Mouse (Mus musculus) midbrain, embryonic 14.5 days (tissue): ENCODE results near the gene Gm17402. TPM values are rescaled to one million over a fixed set of nuclear protein-coding genes. Genes with fewer than 3 reads are reported as not detected.

Experiments
- ATAC-seq: fragments of 200-750 bp; cut with Nextera tagmentation; 2 replicates; pipeline ENCODE4 v1.8.0; 2017; ENCODE audit warnings: moderate number of reproducible peaks, moderate library complexity; ENCODE audit not compliant: low FRiP score, low TSS enrichment
- DNase-seq: peaks from one replicate; pipeline ENCODE4 v3.0.0-alpha.2; 2015
- H3K27ac ChIP-seq: fragments of 300-500 bp; sonication (generic); replicated peaks from 2 replicates; pipeline ENCODE4 v1.5.1; 2014; ENCODE audit warnings: mild to moderate bottlenecking, low read depth, low read length, moderate library complexity
- H3K27me3 ChIP-seq: fragments of 300-500 bp; sonication (generic); 2 replicates; pipeline ENCODE4 v1.6.1; 2014; ENCODE audit warnings: low read length, control low read depth, mixed read lengths; ENCODE audit not compliant: control insufficient read depth, insufficient read depth
- H3K36me3 ChIP-seq: fragments of 300-500 bp; sonication (generic); 2 replicates; pipeline ENCODE4 v1.6.1; 2014; ENCODE audit warnings: low read length, control low read depth; ENCODE audit not compliant: control insufficient read depth, insufficient read depth
- H3K4me1 ChIP-seq: fragments of 300-500 bp; sonication (generic); 2 replicates; pipeline ENCODE4 v1.6.1; 2014; ENCODE audit warnings: mild to moderate bottlenecking, antibody characterized with exemption, low read length, control low read depth; ENCODE audit not compliant: control insufficient read depth, insufficient read depth
- H3K4me2 ChIP-seq: fragments of 300-500 bp; sonication (generic); 2 replicates; pipeline ENCODE4 v1.6.1; 2014; ENCODE audit warnings: mild to moderate bottlenecking, low read length, moderate library complexity
- H3K4me3 ChIP-seq: fragments of 300-500 bp; sonication (generic); replicated peaks from 2 replicates; pipeline ENCODE4 v1.5.1; 2014; ENCODE audit warnings: low read depth, low read length
- H3K9ac ChIP-seq: fragments of 300-500 bp; sonication (generic); replicated peaks from 2 replicates; pipeline ENCODE4 v1.6.1; 2014; ENCODE audit warnings: mild to moderate bottlenecking, low read length, moderate library complexity
- H3K9me3 ChIP-seq: fragments of 300-500 bp; sonication (generic); 2 replicates; pipeline ENCODE4 v1.6.1; 2016; ENCODE audit warnings: low read length, control low read depth, mixed read lengths; ENCODE audit not compliant: control insufficient read depth
- WGBS: fragments of 180-500 bp; shearing (Covaris S2); extraction: QIAGEN DNeasy Blood & Tissue Kit; methylation state at CpG from one replicate; pipeline ENCODE4 v1.1.7; 2014; 5-methylcytosine and 5-hydroxymethylcytosine counted together
- polyA plus RNA-seq: library from polyadenylated mRNA; unstranded; fragments of >200 nt; fragmentation: Nextera tagmentation; extraction: Ambion mirVana; gene quantifications from 2 replicates; pipeline ENCODE4 v1.2.1, GENCODE M21; 2014

The Gm17402 gene
- polyA plus RNA-seq, 1 experiment from 2014 or later, result not detected

DNA sequence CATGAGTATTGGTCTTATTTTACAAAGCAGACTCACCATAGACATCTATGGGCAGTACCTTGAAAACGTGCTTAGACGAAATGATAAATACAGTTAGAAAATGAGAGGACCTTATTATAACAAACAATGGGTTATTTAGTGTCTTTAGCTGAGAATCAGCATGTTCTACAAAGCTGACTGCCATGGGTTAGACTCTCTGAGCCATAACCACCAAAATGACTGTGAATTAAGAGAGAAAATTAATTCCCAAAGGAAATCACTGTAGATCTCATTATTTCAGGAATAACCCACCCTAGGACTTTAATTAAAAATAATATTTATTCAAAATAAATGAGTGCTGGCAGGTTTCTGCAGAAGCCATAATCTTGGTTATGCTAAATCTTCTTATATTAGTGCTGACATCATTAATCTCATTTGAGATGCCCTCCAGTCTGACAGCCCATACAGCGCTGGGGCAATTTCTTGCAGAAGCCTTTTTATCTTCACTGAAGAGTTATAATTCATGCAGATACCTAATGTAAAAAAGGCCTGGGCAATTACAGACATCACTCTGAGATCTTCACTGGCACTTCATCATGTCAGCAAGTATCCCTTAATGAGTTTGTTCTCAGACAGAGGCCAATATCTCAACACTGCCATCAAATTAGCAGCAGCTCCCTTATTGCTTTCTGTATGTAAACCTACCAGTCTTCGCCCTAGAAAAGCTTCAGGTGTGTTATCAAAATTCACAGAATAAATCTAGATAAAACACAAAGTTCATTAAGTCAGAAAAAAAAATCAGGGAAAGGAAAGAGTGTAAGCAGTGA is 8.7 kb downstream of the Gm17402 start:
- 49% methylated on average over 4 of the region's 4 CpGs for WGBS
- Histone ChIP-seq H3K27me3 (no peaks in the 10 kb centered on the region), H3K4me2 (no peak overlapping the region), H3K4me1 (no peaks in the 10 kb centered on the region; the same call in 1 of the 2 replicates), H3K9me3 (no peaks in the 10 kb centered on the region), H3K27ac (no peak overlapping the region), H3K36me3 (no peaks in the 10 kb centered on the region), H3K9ac (no peak overlapping the region), H3K4me3 (no peak overlapping the region)
- DNase-seq, result peak; percentile 66
- peak; percentile 72; the same call in 1 of the 2 replicates for ATAC-seq

DNA sequence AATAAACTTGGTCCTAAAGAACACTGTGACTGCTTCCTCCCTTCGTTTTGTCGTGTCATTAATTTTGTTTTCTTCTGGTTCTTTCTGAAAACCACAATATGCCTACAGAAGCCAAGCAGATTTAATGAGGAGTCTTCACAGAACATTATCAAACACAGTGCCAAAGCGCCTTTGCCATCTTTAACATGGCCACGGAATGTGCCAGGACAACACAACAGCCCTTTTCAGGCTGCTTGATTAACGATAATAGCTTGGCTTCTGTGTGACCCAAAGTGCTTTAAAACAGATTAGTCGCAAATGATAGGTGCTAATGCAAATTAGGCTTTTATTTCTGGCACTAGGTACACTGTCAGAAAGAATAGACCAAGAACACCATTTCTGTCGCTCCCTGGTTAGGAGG is 16.6 kb downstream of the Gm17402 start:
- Histone ChIP-seq H3K27ac (no peak overlapping the region), H3K4me1 (no peaks in the 10 kb centered on the region), H3K36me3 (no peaks in the 10 kb centered on the region), H3K4me2 (no peak overlapping the region), H3K27me3 (no peaks in the 10 kb centered on the region), H3K9ac (no peak overlapping the region), H3K4me3 (no peak overlapping the region), H3K9me3 (no peaks in the 10 kb centered on the region)
- no peak for ATAC-seq
- DNase-seq, result no peak
- 86% methylated on average over 7 of the region's 7 CpGs for WGBS

DNA sequence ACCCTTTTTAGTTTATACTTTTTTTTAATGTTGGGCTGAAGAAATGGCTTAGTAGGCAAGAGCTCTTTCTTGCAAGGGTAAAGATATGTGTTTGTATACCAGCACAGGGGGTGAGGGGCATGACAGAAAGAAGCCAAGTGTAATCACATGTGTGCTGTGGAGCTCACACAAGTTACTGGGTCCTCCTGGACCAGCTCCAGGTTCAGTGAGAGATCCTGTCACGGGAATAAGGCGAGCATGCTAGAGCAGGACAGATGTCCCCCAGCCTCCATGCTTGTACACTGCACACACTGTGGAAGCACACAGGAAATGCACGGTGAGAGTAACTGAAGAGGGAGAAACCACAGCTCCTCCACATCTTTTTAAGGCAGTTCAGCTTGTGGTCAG is 22.2 kb downstream of the Gm17402 start:
- no peaks in the 10 kb centered on the region for H3K36me3 ChIP-seq
- H3K4me2 ChIP-seq, result no peak overlapping the region
- peak; percentile 25; the same call in 1 of the 2 replicates for ATAC-seq
- no peaks in the 10 kb centered on the region for H3K27me3 ChIP-seq
- 90% methylated on average over 3 of the region's 3 CpGs for WGBS
- no peak for DNase-seq
- H3K4me1 ChIP-seq, result peaks cover 9% of the 10 kb centered on the region; the same call in 1 of the 2 replicates
- no peaks in the 10 kb centered on the region for H3K9me3 ChIP-seq
- H3K4me3 ChIP-seq, result no peak overlapping the region
- no peak overlapping the region for H3K27ac ChIP-seq
- no peak overlapping the region for H3K9ac ChIP-seq

DNA sequence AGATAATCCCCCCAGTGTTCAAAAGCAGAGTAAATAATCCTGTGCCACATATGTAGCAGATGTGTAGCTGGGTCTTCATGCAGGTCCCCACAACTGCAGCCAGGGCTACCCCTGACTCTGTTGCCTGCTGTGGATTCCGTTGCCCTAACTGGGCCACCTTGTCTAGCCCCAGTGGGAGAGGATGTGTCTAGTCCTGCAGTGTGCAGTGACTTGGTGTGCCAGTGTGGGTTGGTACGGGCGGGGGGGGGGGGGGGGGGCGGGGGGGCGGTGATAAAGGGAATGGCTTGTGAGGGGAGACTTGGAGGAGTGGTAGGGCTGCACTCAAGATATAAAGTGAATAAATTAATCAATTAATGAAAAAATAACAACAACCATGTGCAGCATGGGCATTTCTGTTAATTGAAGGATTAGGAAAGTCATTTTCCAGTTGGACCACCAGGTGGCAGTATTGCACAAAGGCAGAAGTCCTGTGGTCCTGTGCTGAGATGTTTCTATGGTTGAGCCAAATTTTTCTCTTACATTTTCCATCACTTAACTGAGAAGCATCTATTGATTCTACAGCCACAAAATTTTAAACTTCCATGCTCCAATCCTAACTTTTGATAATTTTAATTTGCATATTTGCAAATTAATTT is 22.7 kb downstream of the Gm17402 start:
- ATAC-seq, result peak; percentile 61
- H3K9me3 ChIP-seq, result no peaks in the 10 kb centered on the region
- H3K4me1 ChIP-seq, result peaks cover 9% of the 10 kb centered on the region; the same call in 1 of the 2 replicates
- H3K27ac ChIP-seq, result peak overlapping the region; percentile 57
- no peak overlapping the region for H3K4me2 ChIP-seq
- H3K36me3 ChIP-seq, result no peaks in the 10 kb centered on the region
- peak; percentile 83 for DNase-seq
- 34% methylated on average over 5 of the region's 5 CpGs for WGBS
- no peaks in the 10 kb centered on the region for H3K27me3 ChIP-seq
- no peak overlapping the region for H3K9ac ChIP-seq
- no peak overlapping the region for H3K4me3 ChIP-seq

DNA sequence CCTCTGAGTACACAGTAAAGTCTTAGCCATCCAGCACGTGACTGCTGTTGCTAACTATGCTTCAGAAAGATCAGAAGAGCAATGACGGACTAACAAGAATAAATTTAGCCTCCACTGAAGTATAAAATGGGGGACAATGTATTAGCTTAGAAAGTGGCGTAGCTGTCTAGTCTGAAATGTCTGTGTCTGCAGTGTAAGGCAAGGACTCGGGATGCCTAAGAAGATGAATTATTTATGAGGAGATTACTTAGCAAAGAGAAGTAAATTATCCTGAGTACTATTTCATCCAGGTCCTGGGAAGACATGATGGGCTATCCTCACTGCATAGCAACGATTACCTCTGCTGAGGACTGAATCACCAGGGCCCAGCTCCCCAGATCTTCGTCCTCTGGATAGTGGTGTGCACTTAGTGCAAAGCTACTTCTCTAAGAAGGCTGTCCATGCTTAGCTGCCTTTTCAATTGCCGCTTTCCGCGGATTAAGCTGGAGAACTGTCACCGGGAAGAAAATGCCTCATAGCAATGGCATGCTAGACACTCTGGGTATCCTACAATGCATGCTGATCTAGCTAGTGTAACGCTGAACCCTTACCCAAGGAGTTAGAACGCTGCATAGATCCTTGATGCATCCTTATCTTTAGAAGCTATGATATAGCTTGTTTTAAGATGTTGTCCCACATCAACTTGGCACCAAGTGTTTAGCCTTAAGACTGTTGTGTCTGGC is 23.4 kb downstream of the Gm17402 start:
- DNase-seq (peak; percentile 56), ATAC-seq (peak; percentile 48; the same call in 1 of the 2 replicates)
- Histone ChIP-seq H3K36me3 (no peaks in the 10 kb centered on the region), H3K9ac (no peak overlapping the region), H3K27me3 (no peaks in the 10 kb centered on the region), H3K9me3 (no peaks in the 10 kb centered on the region), H3K4me2 (no peak overlapping the region), H3K4me3 (no peak overlapping the region), H3K4me1 (peaks cover 12% of the 10 kb centered on the region; the same call in 1 of the 2 replicates), H3K27ac (peak overlapping the region; percentile 57)
- 22% methylated on average over 12 of the region's 12 CpGs for WGBS

DNA sequence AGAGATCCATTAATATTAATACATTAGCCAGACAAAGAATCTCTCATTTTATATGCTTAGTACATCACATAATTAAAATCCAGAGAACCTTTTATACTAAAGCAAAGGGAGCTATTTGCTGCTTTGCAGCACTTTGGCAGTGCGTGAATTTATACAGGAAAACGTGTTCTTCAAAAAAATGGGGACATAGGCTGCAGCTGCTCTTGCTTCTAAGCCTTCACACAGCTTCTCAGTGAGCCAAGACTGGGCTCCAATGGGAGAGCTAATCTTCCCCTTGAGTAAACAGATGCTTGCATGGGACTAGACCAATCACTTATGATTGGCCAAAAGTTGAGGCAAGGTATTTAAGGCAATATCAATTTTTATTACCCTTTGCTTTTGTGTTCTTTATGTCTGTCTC is 28.3 kb downstream of the Gm17402 start:
- H3K9ac ChIP-seq, result no peak overlapping the region
- ATAC-seq, result no peak
- no peak overlapping the region for H3K4me2 ChIP-seq
- H3K27ac ChIP-seq, result no peak overlapping the region
- H3K36me3 ChIP-seq, result no peaks in the 10 kb centered on the region
- 36% methylated on average over 2 of the region's 2 CpGs for WGBS
- H3K9me3 ChIP-seq, result no peaks in the 10 kb centered on the region
- H3K4me3 ChIP-seq, result no peak overlapping the region
- DNase-seq, result no peak
- H3K27me3 ChIP-seq, result no peaks in the 10 kb centered on the region
- H3K4me1 ChIP-seq, result peaks cover 9% of the 10 kb centered on the region; the same call in 1 of the 2 replicates

DNA sequence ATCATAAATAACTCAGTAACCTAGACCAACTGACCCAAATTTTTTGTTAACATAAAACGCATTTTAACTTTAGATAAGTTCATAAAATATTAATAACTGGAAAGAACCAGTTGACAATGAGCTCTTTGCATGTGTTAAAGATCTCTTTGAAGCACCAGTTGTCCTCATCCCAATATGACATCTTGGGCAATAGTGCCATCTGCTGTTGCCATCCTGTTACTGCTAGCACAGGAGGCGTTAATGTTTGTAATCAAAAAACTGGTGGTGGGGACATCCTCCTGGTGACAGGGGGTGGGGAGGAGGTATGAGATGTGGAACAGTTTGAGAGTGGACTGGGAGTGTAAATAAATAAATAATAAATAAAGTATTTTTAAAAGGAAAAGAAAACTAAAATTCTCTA is 30.4 kb downstream of the Gm17402 start:
- Histone ChIP-seq H3K4me1 (peaks cover 3% of the 10 kb centered on the region; the same call in 1 of the 2 replicates), H3K9ac (no peak overlapping the region), H3K9me3 (no peaks in the 10 kb centered on the region), H3K36me3 (no peaks in the 10 kb centered on the region), H3K27me3 (no peaks in the 10 kb centered on the region), H3K4me2 (no peak overlapping the region), H3K4me3 (no peak overlapping the region), H3K27ac (no peak overlapping the region)
- WGBS, result 4% methylated on average over 2 of the region's 2 CpGs
- ATAC-seq (no peak; the same call in 1 of the 2 replicates), DNase-seq (peak; percentile 86)

DNA sequence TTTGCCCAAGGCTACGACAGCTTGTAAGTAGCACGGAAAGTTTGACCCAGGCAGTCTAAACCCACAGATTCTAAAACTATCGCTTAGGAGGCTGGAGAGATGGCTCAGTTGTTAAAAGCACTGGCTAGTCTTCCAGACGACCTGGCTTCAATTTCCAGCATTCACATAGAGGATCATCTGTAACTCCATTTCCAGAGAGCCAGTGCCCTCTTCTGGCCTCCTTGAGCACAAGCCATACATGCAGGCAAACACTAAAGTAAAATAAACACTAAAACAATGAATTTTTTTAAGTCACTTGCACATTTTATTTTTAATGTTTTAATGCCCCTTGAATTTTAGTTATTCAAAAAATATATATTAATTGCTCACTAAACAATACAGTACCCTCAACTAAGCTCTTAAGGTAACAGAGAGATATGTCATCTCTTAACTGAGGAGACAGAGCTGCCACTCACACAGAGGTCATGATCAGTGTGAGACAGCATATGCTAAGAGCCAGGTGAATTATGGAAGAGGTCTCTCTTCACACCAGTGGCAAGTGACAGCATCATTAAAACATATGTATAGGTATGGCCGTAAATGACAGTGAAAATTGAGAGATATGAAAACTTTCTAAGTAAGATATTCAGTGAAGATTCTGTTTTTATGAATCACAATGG is 31.8 kb downstream of the Gm17402 start:
- no peak overlapping the region for H3K4me3 ChIP-seq
- H3K27me3 ChIP-seq, result no peaks in the 10 kb centered on the region
- 55% methylated on average over 5 of the region's 5 CpGs for WGBS
- peaks cover 3% of the 10 kb centered on the region; the same call in 1 of the 2 replicates for H3K4me1 ChIP-seq
- peak; percentile 76 for DNase-seq
- no peak overlapping the region for H3K9ac ChIP-seq
- ATAC-seq, result no peak
- no peaks in the 10 kb centered on the region for H3K9me3 ChIP-seq
- H3K27ac ChIP-seq, result no peak overlapping the region
- no peaks in the 10 kb centered on the region for H3K36me3 ChIP-seq
- H3K4me2 ChIP-seq, result no peak overlapping the region
